Mouse (Mus musculus): ENCODE measurements at regions not wholly inside any gene's neighbourhood (a gene's known extent, or its start where the extent isn't known, plus 50 kb on each side); places are given as distances from the start of the nearest gene placed in this dataset.

GRCm38 (mm10) chr3:34808833-34809232, 158.6 kb downstream of the Sox2 start:
- Histone ChIP-seq H3K27me3 (ENCODE audit: control insufficient read depth, insufficient read depth, low read length) (no peaks in the 10 kb centered on the region), H3K4me3 (ENCODE audit: low read depth, low read length) (no peak overlapping the region), H3K9me3 (ENCODE audit: control insufficient read depth, low read length) (no peaks in the 10 kb centered on the region), H3K4me1 (replicated peaks; ENCODE audit: control insufficient read depth, insufficient read depth, low read length) (0 out of 2 replicates have a peak, but pooled peaks cover 3% of the 10 kb centered on the region), H3K27ac (ENCODE audit: low read depth, low read length) (no peak overlapping the region), H3K36me3 (ENCODE audit: control insufficient read depth, insufficient read depth, low read length) (no peaks in the 10 kb centered on the region), H3K4me2 (ENCODE audit: low read depth, low read length, severe bottlenecking) (no peak overlapping the region), H3K9ac (ENCODE audit: low read length) (no peak overlapping the region)
- ATAC-seq (replicated peaks; ENCODE audit: low FRiP score) (no peak), DNase-seq (ENCODE audit: low spot score) (no peak)
- WGBS, result 22% methylated on average over 6 of the region's 6 CpGs

GRCm38 (mm10) chr3:34811753-34812152, 161.5 kb downstream of the Sox2 start:
- no peak for ATAC-seq (replicated peaks; ENCODE audit: low FRiP score)
- WGBS, result 71% methylated on average over 4 of the region's 4 CpGs
- H3K9me3 ChIP-seq (ENCODE audit: control insufficient read depth, low read length), result no peaks in the 10 kb centered on the region
- no peaks in the 10 kb centered on the region for H3K36me3 ChIP-seq (ENCODE audit: control insufficient read depth, insufficient read depth, low read length)
- 0 out of 2 replicates have a peak, but pooled peaks cover 3% of the 10 kb centered on the region for H3K4me1 ChIP-seq (replicated peaks; ENCODE audit: control insufficient read depth, insufficient read depth, low read length)
- H3K4me2 ChIP-seq (ENCODE audit: low read depth, low read length, severe bottlenecking), result no peak overlapping the region
- no peak overlapping the region for H3K27ac ChIP-seq (ENCODE audit: low read depth, low read length)
- no peak overlapping the region for H3K4me3 ChIP-seq (ENCODE audit: low read depth, low read length)
- no peak overlapping the region for H3K9ac ChIP-seq (ENCODE audit: low read length)
- DNase-seq (ENCODE audit: low spot score), result no peak
- no peaks in the 10 kb centered on the region for H3K27me3 ChIP-seq (ENCODE audit: control insufficient read depth, insufficient read depth, low read length)

- no peak overlapping the region for H3K4me2 ChIP-seq (ENCODE audit: low read depth, low read length, severe bottlenecking)
- no peak overlapping the region for H3K9ac ChIP-seq (ENCODE audit: low read length)
- 0 out of 2 replicates have a peak, but pooled peaks cover 3% of the 10 kb centered on the region for H3K4me1 ChIP-seq (replicated peaks; ENCODE audit: control insufficient read depth, insufficient read depth, low read length)
- no peaks in the 10 kb centered on the region for H3K36me3 ChIP-seq (ENCODE audit: control insufficient read depth, insufficient read depth, low read length)
- no peaks in the 10 kb centered on the region for H3K27me3 ChIP-seq (ENCODE audit: control insufficient read depth, insufficient read depth, low read length)
- WGBS, result 55% methylated on average over 9 of the region's 9 CpGs
- H3K27ac ChIP-seq (ENCODE audit: low read depth, low read length), result no peak overlapping the region
- no peak for ATAC-seq (replicated peaks; ENCODE audit: low FRiP score)
- no peak for DNase-seq (ENCODE audit: low spot score)
- H3K4me3 ChIP-seq (ENCODE audit: low read depth, low read length), result no peak overlapping the region
- H3K9me3 ChIP-seq (ENCODE audit: control insufficient read depth, low read length), result no peaks in the 10 kb centered on the region
Measured at GRCm38 (mm10) chr3:34813046-34813625, 162.9 kb downstream of the Sox2 start.

GRCm38 (mm10) chr3:34825036-34825435, 174.8 kb downstream of the Sox2 start:
- DNase-seq (ENCODE audit: low spot score) (no peak), ATAC-seq (replicated peaks; ENCODE audit: low FRiP score) (no peak)
- Histone ChIP-seq H3K4me2 (ENCODE audit: low read depth, low read length, severe bottlenecking) (no peak overlapping the region), H3K36me3 (ENCODE audit: control insufficient read depth, insufficient read depth, low read length) (no peaks in the 10 kb centered on the region), H3K4me3 (ENCODE audit: low read depth, low read length) (no peak overlapping the region), H3K4me1 (replicated peaks; ENCODE audit: control insufficient read depth, insufficient read depth, low read length) (no peaks in the 10 kb centered on the region), H3K9me3 (ENCODE audit: control insufficient read depth, low read length) (no peaks in the 10 kb centered on the region), H3K27ac (ENCODE audit: low read depth, low read length) (no peak overlapping the region), H3K27me3 (ENCODE audit: control insufficient read depth, insufficient read depth, low read length) (no peaks in the 10 kb centered on the region), H3K9ac (ENCODE audit: low read length) (no peak overlapping the region)
- 87% methylated on average over 11 of the region's 11 CpGs for WGBS

GRCm38 (mm10) chr3:34826396-34826795, 176.2 kb downstream of the Sox2 start:
- no peaks in the 10 kb centered on the region for H3K4me1 ChIP-seq (replicated peaks; ENCODE audit: control insufficient read depth, insufficient read depth, low read length)
- no peak for DNase-seq (ENCODE audit: low spot score)
- 93% methylated on average over 5 of the region's 5 CpGs for WGBS
- H3K4me3 ChIP-seq (ENCODE audit: low read depth, low read length), result no peak overlapping the region
- H3K27ac ChIP-seq (ENCODE audit: low read depth, low read length), result no peak overlapping the region
- H3K9ac ChIP-seq (ENCODE audit: low read length), result no peak overlapping the region
- no peaks in the 10 kb centered on the region for H3K27me3 ChIP-seq (ENCODE audit: control insufficient read depth, insufficient read depth, low read length)
- ATAC-seq (replicated peaks; ENCODE audit: low FRiP score), result no peak
- no peaks in the 10 kb centered on the region for H3K36me3 ChIP-seq (ENCODE audit: control insufficient read depth, insufficient read depth, low read length)
- no peak overlapping the region for H3K4me2 ChIP-seq (ENCODE audit: low read depth, low read length, severe bottlenecking)
- H3K9me3 ChIP-seq (ENCODE audit: control insufficient read depth, low read length), result no peaks in the 10 kb centered on the region

- no peaks in the 10 kb centered on the region for H3K4me1 ChIP-seq (replicated peaks; ENCODE audit: control insufficient read depth, insufficient read depth, low read length)
- H3K4me2 ChIP-seq (ENCODE audit: low read depth, low read length, severe bottlenecking), result no peak overlapping the region
- H3K36me3 ChIP-seq (ENCODE audit: control insufficient read depth, insufficient read depth, low read length), result no peaks in the 10 kb centered on the region
- no peak overlapping the region for H3K4me3 ChIP-seq (ENCODE audit: low read depth, low read length)
- H3K27me3 ChIP-seq (ENCODE audit: control insufficient read depth, insufficient read depth, low read length), result no peaks in the 10 kb centered on the region
- WGBS, result 72% methylated on average over 9 of the region's 9 CpGs
- no peaks in the 10 kb centered on the region for H3K9me3 ChIP-seq (ENCODE audit: control insufficient read depth, low read length)
- H3K9ac ChIP-seq (ENCODE audit: low read length), result no peak overlapping the region
- H3K27ac ChIP-seq (ENCODE audit: low read depth, low read length), result no peak overlapping the region
- ATAC-seq (replicated peaks; ENCODE audit: low FRiP score) (no peak), DNase-seq (ENCODE audit: low spot score) (no peak)
Measured at GRCm38 (mm10) chr3:34828453-34829206, 178.4 kb downstream of the Sox2 start.

- Histone ChIP-seq H3K9ac (ENCODE audit: low read length) (no peak overlapping the region), H3K4me3 (ENCODE audit: low read depth, low read length) (no peak overlapping the region), H3K27me3 (ENCODE audit: control insufficient read depth, insufficient read depth, low read length) (no peaks in the 10 kb centered on the region), H3K4me1 (replicated peaks; ENCODE audit: control insufficient read depth, insufficient read depth, low read length) (peaks cover 8% of the 10 kb centered on the region; the same call in 1 of the 2 replicates), H3K4me2 (ENCODE audit: low read depth, low read length, severe bottlenecking) (no peak overlapping the region), H3K36me3 (ENCODE audit: control insufficient read depth, insufficient read depth, low read length) (no peaks in the 10 kb centered on the region), H3K9me3 (ENCODE audit: control insufficient read depth, low read length) (no peaks in the 10 kb centered on the region), H3K27ac (ENCODE audit: low read depth, low read length) (no peak overlapping the region)
- WGBS, result 65% methylated on average over 8 of the region's 8 CpGs
- ATAC-seq (replicated peaks; ENCODE audit: low FRiP score) (peak; percentile 61), DNase-seq (ENCODE audit: low spot score) (no peak)
Measured at GRCm38 (mm10) chr3:34836741-34837267, 186.6 kb downstream of the Sox2 start.

GRCm38 (mm10) chr3:34837644-34838332, 187.6 kb downstream of the Sox2 start:
- no peaks in the 10 kb centered on the region for H3K36me3 ChIP-seq (ENCODE audit: control insufficient read depth, insufficient read depth, low read length)
- ATAC-seq (replicated peaks; ENCODE audit: low FRiP score) (peak; percentile 79), DNase-seq (ENCODE audit: low spot score) (no peak)
- 45% methylated on average over 11 of the region's 11 CpGs for WGBS
- H3K27me3 ChIP-seq (ENCODE audit: control insufficient read depth, insufficient read depth, low read length), result no peaks in the 10 kb centered on the region
- H3K9me3 ChIP-seq (ENCODE audit: control insufficient read depth, low read length), result no peaks in the 10 kb centered on the region
- H3K27ac ChIP-seq (ENCODE audit: low read depth, low read length), result no peak overlapping the region
- H3K4me1 ChIP-seq (replicated peaks; ENCODE audit: control insufficient read depth, insufficient read depth, low read length), result peaks cover 8% of the 10 kb centered on the region; the same call in 1 of the 2 replicates
- H3K9ac ChIP-seq (ENCODE audit: low read length), result no peak overlapping the region
- no peak overlapping the region for H3K4me3 ChIP-seq (ENCODE audit: low read depth, low read length)
- H3K4me2 ChIP-seq (ENCODE audit: low read depth, low read length, severe bottlenecking), result no peak overlapping the region
